Mouse (Mus musculus) hindbrain, embryonic 12.5 days (tissue): ENCODE measurements at regions not wholly inside any gene's neighbourhood (a gene's known extent, or its start where the extent isn't known, plus 50 kb on each side); places are given as distances from the start of the nearest gene placed in this dataset.
A peak's percentile ranks its signal among the peaks of the same experiment; 100 is the strongest.

Experiments used
- ATAC-seq: fragments of 200-750 bp; cut with Nextera tagmentation; 2 replicates; pipeline ENCODE4 v1.8.0; 2017; ENCODE audit warnings: moderate TSS enrichment; ENCODE audit not compliant: low FRiP score
- H3K27ac ChIP-seq: fragments of 300-500 bp; sonication (generic); 2 replicates; pipeline ENCODE4 v1.5.1; 2016; ENCODE audit warnings: mild to moderate bottlenecking
- H3K27me3 ChIP-seq: fragments of 300-500 bp; sonication (generic); 2 replicates; pipeline ENCODE4 v1.6.1; 2016; ENCODE audit warnings: mild to moderate bottlenecking
- H3K36me3 ChIP-seq: fragments of 300-500 bp; sonication (generic); 2 replicates; pipeline ENCODE4 v1.6.1; 2016; ENCODE audit warnings: mild to moderate bottlenecking
- H3K4me1 ChIP-seq: fragments of 300-500 bp; sonication (generic); 2 replicates; pipeline ENCODE4 v1.6.1; 2016
- H3K4me2 ChIP-seq: fragments of 300-500 bp; sonication (generic); replicated peaks from 2 replicates; pipeline ENCODE4 v1.6.1; 2016; ENCODE audit warnings: mild to moderate bottlenecking
- H3K4me3 ChIP-seq: fragments of 300-500 bp; sonication (generic); 2 replicates; pipeline ENCODE4 v1.5.1; 2016; ENCODE audit warnings: mild to moderate bottlenecking
- H3K9ac ChIP-seq: fragments of 300-500 bp; sonication (generic); 2 replicates; pipeline ENCODE4 v1.6.1; 2016; ENCODE audit warnings: mild to moderate bottlenecking, moderate library complexity
- H3K9me3 ChIP-seq: fragments of 300-500 bp; sonication (generic); replicated peaks from 2 replicates; pipeline ENCODE4 v1.6.1; 2016; ENCODE audit warnings: mild to moderate bottlenecking
- WGBS: fragments of 180-500 bp; shearing (Covaris S2); methylation state at CpG from one replicate; pipeline ENCODE4 v1.1.7; 2016; 5-methylcytosine and 5-hydroxymethylcytosine counted together

- H3K4me2 ChIP-seq = no peak overlapping the region
- peaks cover 39% of the 10 kb centered on the region for H3K27me3 ChIP-seq
- peak overlapping the region; percentile 78; the same call in 1 of the 2 replicates for H3K27ac ChIP-seq
Observed at GRCm38 (mm10) chr12:51001096-51001495, 346.8 kb upstream of the G2e3 start.

GRCm38 (mm10) chr12:51000281-51001075 is 347.4 kb upstream of the G2e3 start:
- Histone ChIP-seq H3K4me2 (no peak overlapping the region), H3K4me3 (no peak overlapping the region), H3K4me1 (peaks cover 29% of the 10 kb centered on the region), H3K27me3 (peaks cover 41% of the 10 kb centered on the region), H3K9ac (no peak overlapping the region), H3K27ac (peak overlapping the region; percentile 45), H3K9me3 (no peaks in the 10 kb centered on the region), H3K36me3 (no peaks in the 10 kb centered on the region)
- no peak for ATAC-seq
- 70% methylated on average over 18 of the region's 18 CpGs for WGBS

More at GRCm38 (mm10) chr12:51001096-51001495, 346.8 kb upstream of the G2e3 start:
- ATAC-seq = no peak
- Histone ChIP-seq H3K9ac (no peak overlapping the region), H3K9me3 (no peaks in the 10 kb centered on the region), H3K36me3 (no peaks in the 10 kb centered on the region), H3K4me1 (peaks cover 29% of the 10 kb centered on the region), H3K4me3 (no peak overlapping the region)
- WGBS = 63% methylated on average over 4 of the region's 4 CpGs

- Histone ChIP-seq H3K4me2 (no peak overlapping the region), H3K4me1 (peaks cover 29% of the 10 kb centered on the region), H3K4me3 (no peak overlapping the region), H3K9me3 (no peaks in the 10 kb centered on the region), H3K9ac (no peak overlapping the region), H3K27ac (no peak overlapping the region), H3K27me3 (peaks cover 35% of the 10 kb centered on the region), H3K36me3 (no peaks in the 10 kb centered on the region)
- WGBS = 30% methylated on average over 20 of the region's 20 CpGs
- ATAC-seq = peak; percentile 82
Observed at GRCm38 (mm10) chr12:50999295-51000237, 348.3 kb upstream of the G2e3 start.

- no peak overlapping the region for H3K9ac ChIP-seq
- H3K4me1 ChIP-seq = peaks cover 10% of the 10 kb centered on the region
- no peak overlapping the region for H3K4me3 ChIP-seq
- 85% methylated on average over 1 of the region's 1 CpGs for WGBS
- H3K27me3 ChIP-seq = peaks cover 20% of the 10 kb centered on the region
- H3K27ac ChIP-seq = no peak overlapping the region
- no peak for ATAC-seq
- H3K9me3 ChIP-seq = no peaks in the 10 kb centered on the region
- no peaks in the 10 kb centered on the region for H3K36me3 ChIP-seq
- no peak overlapping the region for H3K4me2 ChIP-seq
Observed at GRCm38 (mm10) chr12:50995664-50996063, 346.8 kb upstream of the Prkd1 start.

GRCm38 (mm10) chr12:50989561-50990325 is 340.8 kb upstream of the Prkd1 start:
- H3K4me1 ChIP-seq = peaks cover 6% of the 10 kb centered on the region
- H3K4me2 ChIP-seq = no peak overlapping the region
- H3K27me3 ChIP-seq = peaks cover 5% of the 10 kb centered on the region; the same call in 1 of the 2 replicates
- H3K9ac ChIP-seq = no peak overlapping the region
- no peaks in the 10 kb centered on the region for H3K36me3 ChIP-seq
- no peak for ATAC-seq
- H3K9me3 ChIP-seq = no peaks in the 10 kb centered on the region
- H3K4me3 ChIP-seq = no peak overlapping the region
- WGBS = 51% methylated on average over 12 of the region's 12 CpGs
- H3K27ac ChIP-seq = no peak overlapping the region

GRCm38 (mm10) chr12:50981318-50981717 is 332.4 kb upstream of the Prkd1 start:
- Histone ChIP-seq H3K27me3 (no peaks in the 10 kb centered on the region), H3K9ac (no peak overlapping the region), H3K4me2 (no peak overlapping the region), H3K9me3 (no peaks in the 10 kb centered on the region), H3K36me3 (no peaks in the 10 kb centered on the region), H3K27ac (no peak overlapping the region), H3K4me1 (no peaks in the 10 kb centered on the region), H3K4me3 (no peak overlapping the region)
- WGBS = 89% methylated on average over 5 of the region's 5 CpGs
- no peak for ATAC-seq

GRCm38 (mm10) chr12:50980800-50981199 is 331.9 kb upstream of the Prkd1 start:
- 84% methylated on average over 4 of the region's 4 CpGs for whole genome bisulfite sequencing
- Histone ChIP-seq H3K9me3 (no peaks in the 10 kb centered on the region), H3K9ac (no peak overlapping the region), H3K27me3 (no peaks in the 10 kb centered on the region), H3K27ac (no peak overlapping the region), H3K4me3 (no peak overlapping the region), H3K36me3 (no peaks in the 10 kb centered on the region), H3K4me2 (no peak overlapping the region), H3K4me1 (no peaks in the 10 kb centered on the region)
- ATAC-seq = no peak

- Histone ChIP-seq H3K27me3 (no peaks in the 10 kb centered on the region), H3K9me3 (no peaks in the 10 kb centered on the region), H3K4me2 (no peak overlapping the region), H3K4me1 (0 out of 2 replicates have a peak, but pooled peaks cover 6% of the 10 kb centered on the region), H3K36me3 (no peaks in the 10 kb centered on the region), H3K4me3 (no peak overlapping the region), H3K9ac (no peak overlapping the region), H3K27ac (no peak overlapping the region)
- no peak for ATAC-seq
- 76% methylated on average over 1 of the region's 1 CpGs for WGBS
Observed at GRCm38 (mm10) chr12:50970759-50971122, 321.8 kb upstream of the Prkd1 start.

GRCm38 (mm10) chr12:50969887-50970758 is 321.2 kb upstream of the Prkd1 start:
- H3K9me3 ChIP-seq = no peaks in the 10 kb centered on the region
- ATAC-seq = no peak
- H3K4me1 ChIP-seq = 0 out of 2 replicates have a peak, but pooled peaks cover 6% of the 10 kb centered on the region

GRCm38 (mm10) chr12:50969402-50969801 is 320.5 kb upstream of the Prkd1 start:
- Histone ChIP-seq H3K27ac (no peak overlapping the region), H3K4me1 (0 out of 2 replicates have a peak, but pooled peaks cover 6% of the 10 kb centered on the region), H3K4me2 (no peak overlapping the region), H3K9ac (no peak overlapping the region), H3K36me3 (no peaks in the 10 kb centered on the region), H3K4me3 (no peak overlapping the region), H3K27me3 (no peaks in the 10 kb centered on the region), H3K9me3 (no peaks in the 10 kb centered on the region)
- no peak; the same call in 1 of the 2 replicates for ATAC-seq
- 18% methylated on average over 3 of the region's 3 CpGs for WGBS

More at GRCm38 (mm10) chr12:50969887-50970758, 321.2 kb upstream of the Prkd1 start:
- Histone ChIP-seq H3K27me3 (no peaks in the 10 kb centered on the region), H3K4me3 (no peak overlapping the region), H3K9ac (no peak overlapping the region), H3K4me2 (no peak overlapping the region), H3K27ac (no peak overlapping the region), H3K36me3 (no peaks in the 10 kb centered on the region)
- WGBS = 55% methylated on average over 4 of the region's 4 CpGs

- 73% methylated on average over 5 of the region's 5 CpGs for WGBS
- no peaks in the 10 kb centered on the region for H3K27me3 ChIP-seq
- no peaks in the 10 kb centered on the region for H3K9me3 ChIP-seq
- no peak overlapping the region for H3K27ac ChIP-seq
- no peak overlapping the region for H3K9ac ChIP-seq
- H3K36me3 ChIP-seq = no peaks in the 10 kb centered on the region
- H3K4me3 ChIP-seq = no peak overlapping the region
- no peak for ATAC-seq
- H3K4me2 ChIP-seq = no peak overlapping the region
- 0 out of 2 replicates have a peak, but pooled peaks cover 6% of the 10 kb centered on the region for H3K4me1 ChIP-seq
Observed at GRCm38 (mm10) chr12:50967168-50967810, 318.4 kb upstream of the Prkd1 start.
